Mouse (Mus musculus) liver, postnatal 0 days (tissue): ENCODE results near the gene Kdm2a.

Experiments
- CTCF ChIP-seq: sonication (generic); IDR thresholded peaks from 2 replicates; pipeline ENCODE4 v1.5.1; 2016; ENCODE audit warnings: antibody characterized with exemption, low read depth
- EP300 ChIP-seq: IDR thresholded peaks from 2 replicates; pipeline ENCODE4 v1.6.1; 2016; ENCODE audit warnings: antibody characterized with exemption, low read depth, mild to moderate bottlenecking

- TF ChIP-seq CTCF (no peak), EP300 (no peak)
Measured at GRCm38 (mm10) chr19:4422581-4422980, 24.5 kb upstream of the Kdm2a start.
